9 mouse cellular contexts compared by ENCODE assay signal in the genomic region with DNA sequence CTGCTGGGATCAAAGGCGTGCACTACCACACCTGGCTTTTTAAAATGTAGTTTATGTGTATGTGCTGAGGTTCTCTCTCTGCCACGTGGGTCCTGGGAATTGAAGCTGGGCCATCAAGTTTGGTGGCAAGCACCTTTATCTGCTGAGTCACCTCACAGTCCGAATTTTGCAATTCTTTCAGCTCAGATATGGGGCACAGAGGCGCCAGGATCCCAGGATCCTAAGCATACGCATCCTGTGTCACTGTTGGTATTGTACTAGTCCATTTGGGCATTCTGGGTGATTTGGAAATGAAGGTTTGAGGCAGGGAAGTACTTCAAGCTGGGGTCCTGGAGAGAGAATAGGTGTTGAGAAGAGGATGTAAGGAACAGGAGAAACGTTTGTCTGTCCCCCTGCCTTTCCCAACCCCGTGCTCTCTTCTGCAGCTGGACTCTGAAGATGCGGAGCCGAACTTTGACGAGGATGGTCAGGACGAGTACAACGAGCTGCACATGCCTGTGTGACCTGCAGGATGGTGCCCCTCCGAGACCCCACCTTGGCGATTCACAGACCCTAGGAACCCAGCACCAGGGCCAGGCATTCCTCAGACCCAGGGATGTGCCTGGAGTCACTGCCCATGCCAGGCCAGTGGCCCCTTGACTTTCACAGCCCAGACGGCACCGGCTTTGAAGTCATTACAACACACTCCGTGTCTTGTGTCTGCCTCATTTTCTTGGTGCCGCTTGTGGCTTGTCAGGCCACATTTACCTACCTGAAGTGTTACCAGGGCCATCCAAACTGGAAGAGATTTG. TPM values are rescaled to one million over a fixed set of nuclear protein-coding genes. Genes with fewer than 3 reads are reported as not detected.
A peak's percentile ranks its signal among the peaks of the same experiment; 100 is the strongest.
DNase-seq lines count a peak whose midpoint lies in the region; ATAC-seq and TF ChIP-seq lines count a peak whose summit lies in the region.
"Had no signal": no experiment of that assay in that cellular context is flagged by ENCODE, and none has a peak within 500 bp of the region (broad histone marks: within the 10 kb centered on the region; RNA-seq: fewer than 3 reads in every experiment).

No protein-coding gene starts in this region.

- intact Hi-C loops in heart, postnatal 36 days (cut with DNase I) = loop anchor here (1.0 to 2.0 kb wide), 4 partner anchors 38 to 113 kb away; no protein-coding TSS in a partner anchor

- no peak overlapping the region for H3K9ac ChIP-seq in lung, embryonic 15.5 days
- peak overlapping the region; percentile 29; the same call in 1 of the 2 replicates for H3K9ac ChIP-seq in hindbrain, embryonic 13.5 days

- H3K27ac ChIP-seq in lung, embryonic 15.5 days = peak overlapping the region; percentile 64
- H3K27ac ChIP-seq in hindbrain, embryonic 13.5 days = peak overlapping the region; percentile 68
- peak overlapping the region; percentile 89 for H3K27ac ChIP-seq in olfactory bulb, adult 2 months (ENCODE audit: insufficient read depth, low read depth, low read length)

- no peaks in the 10 kb centered on the region for H3K9me3 ChIP-seq in lung, embryonic 15.5 days
- H3K9me3 ChIP-seq in hindbrain, embryonic 13.5 days = peaks cover 6% of the 10 kb centered on the region; the same call in 1 of the 2 replicates

- 78% methylated on average over 18 of the region's 18 CpGs for WGBS in lung, embryonic 15.5 days
- WGBS in hindbrain, embryonic 13.5 days = 88% methylated on average over 18 of the region's 18 CpGs
- WGBS in olfactory bulb, adult 2 months = 87% methylated on average over 18 of the region's 18 CpGs

- peaks cover 7% of the 10 kb centered on the region for H3K4me1 ChIP-seq in lung, embryonic 15.5 days
- peaks cover 27% of the 10 kb centered on the region for H3K4me1 ChIP-seq in hindbrain, embryonic 13.5 days (replicated peaks)
- peaks cover 29% of the 10 kb centered on the region for H3K4me1 ChIP-seq in olfactory bulb, adult 2 months (ENCODE audit: control insufficient read depth, insufficient read depth, low read length)

- H3K36me3 ChIP-seq in lung, embryonic 15.5 days = 0 out of 2 replicates have a peak, but pooled peaks cover 5% of the 10 kb centered on the region
- peaks cover 48% of the 10 kb centered on the region for H3K36me3 ChIP-seq in hindbrain, embryonic 13.5 days

- H3K27me3 ChIP-seq in lung, embryonic 15.5 days = peaks cover 3% of the 10 kb centered on the region; the same call in 1 of the 2 replicates
- H3K27me3 ChIP-seq in hindbrain, embryonic 13.5 days = no peaks in the 10 kb centered on the region

- DNase-seq in heart, adult 11 months = peak; percentile 91
- DNase-seq in heart, postnatal 36 days = no peak
- no peak for DNase-seq in lung, postnatal 36 days
- no peak for DNase-seq in ovary, postnatal 36 days (ENCODE audit: low spot score)
- DNase-seq in gastrocnemius, adult 8-10 months (ENCODE audit: low spot score in 2 of 2) = no peak

- no peak for TF ChIP-seq POLR2A in olfactory bulb, adult 2 months (IDR thresholded peaks at IDR 0.05; ENCODE audit: insufficient read depth, low read depth, low read length)

- no peak for ATAC-seq in lung, embryonic 15.5 days (ENCODE audit: borderline replicate concordance, extremely low read depth, low FRiP score, low TSS enrichment)
- ATAC-seq in hindbrain, embryonic 13.5 days (ENCODE audit: low FRiP score) = no peak

- no peak overlapping the region for H3K4me3 ChIP-seq in lung, embryonic 15.5 days
- H3K4me3 ChIP-seq in hindbrain, embryonic 13.5 days = no peak overlapping the region
- no peak overlapping the region for H3K4me3 ChIP-seq in olfactory bulb, adult 2 months (ENCODE audit: insufficient read depth, low read depth, low read length)

- H3K4me2 ChIP-seq in lung, embryonic 15.5 days = no peak overlapping the region
- no peak overlapping the region for H3K4me2 ChIP-seq in hindbrain, embryonic 13.5 days

- TF ChIP-seq CTCF in olfactory bulb, adult 2 months (IDR thresholded peaks at IDR 0.05; ENCODE audit: insufficient read depth, low read depth, low read length) = no peak

RNA-seq across cellular contexts. Expression of a gene that starts 12.5 kb away (rescaled TPM):
- 100 to 1,000 TPM; 233 to 249 TPM for total RNA-seq in heart, postnatal 36 days (2021)
- polyA plus RNA-seq in lung, embryonic 15.5 days (2015; fragmentation: Nextera tagmentation; extraction: Ambion mirVana) = 11.3 and 13.2 TPM in 2 replicates
- polyA plus RNA-seq in hindbrain, embryonic 13.5 days (2015; fragmentation: Nextera tagmentation; extraction: Ambion mirVana) = 50.4 and 50.9 TPM in 2 replicates
- polyA plus RNA-seq in olfactory bulb, adult 2 months (2012; ENCODE audit: insufficient read depth, insufficient read length, low replicate concordance, missing spikeins) = not detected in 2 replicates
- total RNA-seq in gastrocnemius, adult 8-10 months (2022) = 1 to 10 TPM; 4.8 to 9.8 (median 7.4) TPM
- total RNA-seq: megakaryocyte, adult 5-6 weeks had no signal

RNA-seq across cellular contexts. Expression of a gene that starts 37.3 kb away (rescaled TPM):
- total RNA-seq in heart, postnatal 36 days (2021) = 10 to 100 TPM in 1 of 2 experiments, 1 to 10 TPM in 1; 9.2 to 14.1 TPM
- 20.7 and 20.8 TPM in 2 replicates for polyA plus RNA-seq in lung, embryonic 15.5 days (2015; fragmentation: Nextera tagmentation; extraction: Ambion mirVana)
- polyA plus RNA-seq in hindbrain, embryonic 13.5 days (2015; fragmentation: Nextera tagmentation; extraction: Ambion mirVana) = 18.6 and 20.7 TPM in 2 replicates
- not detected in 2 replicates for polyA plus RNA-seq in olfactory bulb, adult 2 months (2012; ENCODE audit: insufficient read depth, insufficient read length, low replicate concordance, missing spikeins)
- 1 to 10 TPM; 7.1 to 9.9 (median 8.8) TPM for total RNA-seq in gastrocnemius, adult 8-10 months (2022)

RNA-seq across cellular contexts. Expression of a gene that starts 51.7 kb away (rescaled TPM):
- total RNA-seq in heart, postnatal 36 days (2021) = 1 to 10 TPM; 3.6 TPM
- 3.6 and 4.6 TPM in 2 replicates for polyA plus RNA-seq in lung, embryonic 15.5 days (2015; fragmentation: Nextera tagmentation; extraction: Ambion mirVana)
- 11.5 and 11.7 TPM in 2 replicates for polyA plus RNA-seq in hindbrain, embryonic 13.5 days (2015; fragmentation: Nextera tagmentation; extraction: Ambion mirVana)
- not detected in 2 replicates for polyA plus RNA-seq in olfactory bulb, adult 2 months (2012; ENCODE audit: insufficient read depth, insufficient read length, low replicate concordance, missing spikeins)
- 1 to 10 TPM in 3 of 4 experiments, under 1 TPM in 1; 0.59 to 2.0 (median 1.5) TPM for total RNA-seq in gastrocnemius, adult 8-10 months (2022)
- total RNA-seq: megakaryocyte, adult 5-6 weeks had no signal

RNA-seq across cellular contexts. Expression of a gene that starts 52.3 kb away (rescaled TPM):
- total RNA-seq in heart, postnatal 36 days (2021) = 100 to 1,000 TPM; 130 to 136 TPM
- 74.0 and 77.9 TPM in 2 replicates for polyA plus RNA-seq in lung, embryonic 15.5 days (2015; fragmentation: Nextera tagmentation; extraction: Ambion mirVana)
- polyA plus RNA-seq in hindbrain, embryonic 13.5 days (2015; fragmentation: Nextera tagmentation; extraction: Ambion mirVana) = 21.0 and 22.8 TPM in 2 replicates
- polyA plus RNA-seq in olfactory bulb, adult 2 months (2012; ENCODE audit: insufficient read depth, insufficient read length, low replicate concordance, missing spikeins) = not detected in 2 replicates
- 10 to 100 TPM; 22.2 to 38.4 (median 28.3) TPM for total RNA-seq in gastrocnemius, adult 8-10 months (2022)
- total RNA-seq: megakaryocyte, adult 5-6 weeks had no signal
